Mouse (Mus musculus) kidney, adult 11 months (tissue): ENCODE measurements around the gene Vmn2r49.
"Not testable (repeated sequence)": the region's sequence is repeated elsewhere in the genome, so short reads cannot be mapped to it uniquely, and the experiment has no call there.

Source experiments
- DNase-seq: peaks from one replicate; pipeline ENCODE4 v3.0.0; 2022

The Vmn2r49 gene

GRCm38 (mm10) chr7:9992157-9992556, at the start of gene Vmn2r49:
Vmn2r49 (minus strand) TSS chr7:9992257.
- not testable (repeated sequence) for DNase-seq

- not testable (repeated sequence) for DNase-seq
These were observed 38.6 kb downstream of the Vmn2r49 start, which contains the start of gene Vmn2r48 for GRCm38 (mm10) chr7:9953485-9953884. Vmn2r48 (minus strand) TSS chr7:9953585.
